27 mouse cellular contexts compared by ENCODE assay signal in the genomic region with DNA sequence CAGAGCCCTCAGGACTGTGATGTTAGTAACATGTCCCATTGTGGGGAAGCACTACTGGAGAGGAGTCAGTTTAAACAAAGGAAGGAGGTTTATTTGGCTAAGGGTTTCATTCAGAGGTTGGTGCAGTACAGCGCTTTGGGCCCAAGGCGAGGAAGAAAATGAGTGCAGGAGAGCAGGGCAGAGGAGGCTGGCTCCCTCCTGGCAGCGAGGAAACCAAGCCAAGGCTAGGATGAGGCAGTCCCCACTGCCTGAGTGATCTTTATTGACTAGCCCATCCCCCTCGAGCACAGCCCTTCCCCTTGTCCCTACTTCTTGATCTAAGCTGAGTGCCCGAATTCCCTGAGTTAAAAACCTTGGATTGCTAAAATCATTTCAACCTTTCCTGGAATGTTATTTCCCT.
A peak's percentile ranks its signal among the peaks of the same experiment; 100 is the strongest.
DNase-seq lines count a peak whose midpoint lies in the region; ATAC-seq lines count a peak whose summit lies in the region.
"Had no signal": no experiment of that assay in that cellular context is flagged by ENCODE, and none has a peak within 500 bp of the region (broad histone marks: within the 10 kb centered on the region; RNA-seq: fewer than 3 reads in every experiment).

No protein-coding gene starts in this region.

- no peak overlapping the region for H3K4me2 ChIP-seq in hindbrain, embryonic 15.5 days
- no peak overlapping the region for H3K4me2 ChIP-seq in hindbrain, embryonic 13.5 days
- H3K4me2 ChIP-seq in midbrain, embryonic 11.5 days: no peak overlapping the region
- no peak overlapping the region for H3K4me2 ChIP-seq in midbrain, embryonic 16.5 days (ENCODE audit: low read length)
- H3K4me2 ChIP-seq: embryonic facial prominence, embryonic 15.5 days; heart, embryonic 15.5 days; liver, embryonic 15.5 days; stomach, embryonic 15.5 days had no signal

- no peaks in the 10 kb centered on the region for H3K36me3 ChIP-seq in hindbrain, embryonic 15.5 days
- no peaks in the 10 kb centered on the region for H3K36me3 ChIP-seq in hindbrain, embryonic 13.5 days
- H3K36me3 ChIP-seq in midbrain, embryonic 11.5 days (ENCODE audit: control insufficient read depth, insufficient read depth, low read length): no peaks in the 10 kb centered on the region
- no peaks in the 10 kb centered on the region for H3K36me3 ChIP-seq in midbrain, embryonic 16.5 days (ENCODE audit: control insufficient read depth, insufficient read depth, low read length)
- H3K36me3 ChIP-seq in embryonic facial prominence, embryonic 10.5 days (replicated peaks): no peaks in the 10 kb centered on the region
- H3K36me3 ChIP-seq: embryonic facial prominence, embryonic 15.5 days; heart, embryonic 15.5 days; limb, embryonic 10.5 days; liver, embryonic 15.5 days; stomach, embryonic 15.5 days had no signal

- no peak overlapping the region for H3K27ac ChIP-seq in hindbrain, embryonic 15.5 days (replicated peaks)
- H3K27ac ChIP-seq in hindbrain, embryonic 13.5 days: no peak overlapping the region
- no peak overlapping the region for H3K27ac ChIP-seq in midbrain, embryonic 11.5 days (ENCODE audit: low read depth, low read length)
- H3K27ac ChIP-seq in midbrain, embryonic 16.5 days (ENCODE audit: low read length): no peak overlapping the region
- H3K27ac ChIP-seq in embryonic facial prominence, embryonic 10.5 days (replicated peaks): no peak overlapping the region
- H3K27ac ChIP-seq: embryonic facial prominence, embryonic 15.5 days; gastrocnemius, adult 2 months; heart, embryonic 15.5 days; kidney, postnatal 0 days; left cerebral cortex, adult 2 months; limb, embryonic 10.5 days; liver, embryonic 15.5 days; stomach, embryonic 15.5 days had no signal

- peaks cover 3% of the 10 kb centered on the region; the same call in 1 of the 2 replicates for H3K27me3 ChIP-seq in hindbrain, embryonic 15.5 days
- H3K27me3 ChIP-seq in hindbrain, embryonic 13.5 days: peaks cover 68% of the 10 kb centered on the region
- H3K27me3 ChIP-seq in midbrain, embryonic 11.5 days (ENCODE audit: control insufficient read depth, insufficient read depth, low read length): peaks cover 39% of the 10 kb centered on the region
- H3K27me3 ChIP-seq in midbrain, embryonic 16.5 days (ENCODE audit: control insufficient read depth, insufficient read depth, low read depth, low read length): no peaks in the 10 kb centered on the region
- H3K27me3 ChIP-seq in embryonic facial prominence, embryonic 10.5 days (replicated peaks; ENCODE audit: low read depth, poor library complexity, severe bottlenecking): peaks cover 81% of the 10 kb centered on the region
- H3K27me3 ChIP-seq: embryonic facial prominence, embryonic 15.5 days; heart, embryonic 15.5 days; liver, embryonic 15.5 days; stomach, embryonic 15.5 days had no signal

- no peak overlapping the region for H3K9ac ChIP-seq in hindbrain, embryonic 15.5 days
- H3K9ac ChIP-seq in hindbrain, embryonic 13.5 days: no peak overlapping the region
- H3K9ac ChIP-seq in midbrain, embryonic 11.5 days (ENCODE audit: low read length): peak overlapping the region; percentile 20; the same call in 1 of the 2 replicates
- H3K9ac ChIP-seq in midbrain, embryonic 16.5 days (ENCODE audit: low read depth, low read length): no peak overlapping the region
- H3K9ac ChIP-seq: embryonic facial prominence, embryonic 15.5 days; heart, embryonic 15.5 days; liver, embryonic 15.5 days; stomach, embryonic 15.5 days had no signal

- WGBS in hindbrain, embryonic 15.5 days: 23% methylated on average over 5 of the region's 5 CpGs
- WGBS in hindbrain, embryonic 13.5 days: 23% methylated on average over 5 of the region's 5 CpGs
- 17% methylated on average over 5 of the region's 5 CpGs for WGBS in midbrain, embryonic 11.5 days
- WGBS in midbrain, embryonic 16.5 days: 28% methylated on average over 5 of the region's 5 CpGs
- WGBS in embryonic facial prominence, embryonic 10.5 days: 28% methylated on average over 5 of the region's 5 CpGs

- H3K4me1 ChIP-seq in hindbrain, embryonic 15.5 days (replicated peaks): peaks cover 32% of the 10 kb centered on the region
- H3K4me1 ChIP-seq in hindbrain, embryonic 13.5 days (replicated peaks): peaks cover 41% of the 10 kb centered on the region
- peaks cover 16% of the 10 kb centered on the region for H3K4me1 ChIP-seq in midbrain, embryonic 11.5 days (ENCODE audit: control insufficient read depth, insufficient read depth, low read length)
- peaks cover 4% of the 10 kb centered on the region; the same call in 1 of the 2 replicates for H3K4me1 ChIP-seq in midbrain, embryonic 16.5 days (ENCODE audit: control insufficient read depth, insufficient read depth, low read length)
- peaks cover 52% of the 10 kb centered on the region for H3K4me1 ChIP-seq in embryonic facial prominence, embryonic 10.5 days

- peak; percentile 51; the same call in 1 of the 2 replicates for ATAC-seq in hindbrain, embryonic 15.5 days (ENCODE audit: low FRiP score, low read depth)
- ATAC-seq in hindbrain, embryonic 13.5 days (ENCODE audit: low FRiP score): no peak
- no peak for ATAC-seq in midbrain, embryonic 11.5 days (ENCODE audit: low FRiP score)
- ATAC-seq in midbrain, embryonic 16.5 days: no peak
- ATAC-seq: forebrain, embryonic 14.5 days; lung, postnatal 0 days had no signal

- peak; percentile 19 for DNase-seq in cerebellum, adult 11 months
- no peak for DNase-seq in cerebellum, postnatal 4 days (ENCODE audit: low spot score in 2 of 2)
- no peak for DNase-seq in midbrain, embryonic 11.5 days (ENCODE audit: low spot score, missing footprints)
- DNase-seq in embryonic facial prominence, embryonic 10.5 days (ENCODE audit: low spot score): peak; percentile 8
- no peak for DNase-seq in adrenal gland, adult 8-10 months
- DNase-seq: adrenal gland, postnatal 36 days; embryo, embryonic 11 days; gastrocnemius, adult 2 months; heart, postnatal 36 days; kidney, adult 2 months; layer of hippocampus, adult 9-11 months; liver; right cerebral cortex, adult 18-20 months; right cerebral cortex, postnatal 4 days; thymus, postnatal 25 days had no signal

- no peak overlapping the region for H3K4me3 ChIP-seq in hindbrain, embryonic 15.5 days
- H3K4me3 ChIP-seq in hindbrain, embryonic 13.5 days: no peak overlapping the region
- H3K4me3 ChIP-seq in midbrain, embryonic 11.5 days (ENCODE audit: low read depth, low read length): no peak overlapping the region
- no peak overlapping the region for H3K4me3 ChIP-seq in midbrain, embryonic 16.5 days (ENCODE audit: low read depth, low read length)
- no peak overlapping the region for H3K4me3 ChIP-seq in embryonic facial prominence, embryonic 10.5 days
- H3K4me3 ChIP-seq: embryonic facial prominence, embryonic 15.5 days; gastrocnemius, adult 2 months; heart, embryonic 15.5 days; left cerebral cortex, adult 2 months; limb, embryonic 10.5 days; liver, embryonic 15.5 days; stomach, embryonic 15.5 days had no signal

- no peaks in the 10 kb centered on the region for H3K9me3 ChIP-seq in hindbrain, embryonic 15.5 days
- H3K9me3 ChIP-seq in hindbrain, embryonic 13.5 days: no peaks in the 10 kb centered on the region
- no peaks in the 10 kb centered on the region for H3K9me3 ChIP-seq in midbrain, embryonic 11.5 days (ENCODE audit: control insufficient read depth, low read length)
- H3K9me3 ChIP-seq in midbrain, embryonic 16.5 days (replicated peaks; ENCODE audit: control insufficient read depth, low read length, poor library complexity, severe bottlenecking): no peaks in the 10 kb centered on the region
- no peaks in the 10 kb centered on the region for H3K9me3 ChIP-seq in embryonic facial prominence, embryonic 10.5 days
- H3K9me3 ChIP-seq: embryonic facial prominence, embryonic 15.5 days; heart, embryonic 15.5 days; limb, embryonic 10.5 days; liver, embryonic 15.5 days; stomach, embryonic 15.5 days had no signal

Comparison
In these comparisons a context has a peak if more than half of its experiments do, and no peak if none do; other contexts are left out.
1. DNase-seq: peak in cerebellum, adult 11 months (single experiment) and embryonic facial prominence, embryonic 10.5 days (single experiment); none in cerebellum, postnatal 4 days (0 of 2), midbrain, embryonic 11.5 days (single experiment) and adrenal gland, adult 8-10 months (single experiment).